Mouse (Mus musculus) intestine, postnatal 0 days (tissue): ENCODE measurements around the gene Ttll3. TPM values are rescaled to one million over a fixed set of nuclear protein-coding genes. Genes with fewer than 3 reads are reported as not detected.

Source experiments
- ATAC-seq: fragments of 200-750 bp; cut with Nextera tagmentation; 2 replicates; pipeline ENCODE4 v1.8.0; 2017; ENCODE audit warnings: mild to moderate bottlenecking, moderate TSS enrichment, moderate library complexity
- H3K27ac ChIP-seq: fragments of 300-500 bp; sonication (generic); 2 replicates; pipeline ENCODE4 v1.5.1; 2014; ENCODE audit warnings: mild to moderate bottlenecking, low read depth, low read length, moderate library complexity
- H3K27me3 ChIP-seq: fragments of 300-500 bp; sonication (generic); replicated peaks from 2 replicates; pipeline ENCODE4 v1.6.1; 2014; ENCODE audit warnings: low read length, mixed read lengths; ENCODE audit not compliant: control insufficient read depth, insufficient read depth
- H3K36me3 ChIP-seq: fragments of 300-500 bp; sonication (generic); 2 replicates; pipeline ENCODE4 v1.6.1; 2014; ENCODE audit warnings: mild to moderate bottlenecking, moderate library complexity; ENCODE audit not compliant: control insufficient read depth, insufficient read depth
- H3K4me1 ChIP-seq: fragments of 300-500 bp; sonication (generic); replicated peaks from 2 replicates; pipeline ENCODE4 v1.6.1; 2014; ENCODE audit warnings: antibody characterized with exemption, low read length, mixed read lengths; ENCODE audit not compliant: control insufficient read depth, insufficient read depth
- H3K4me2 ChIP-seq: fragments of 300-500 bp; sonication (generic); replicated peaks from 2 replicates; pipeline ENCODE4 v1.6.1; 2014; ENCODE audit warnings: low read depth, mild to moderate bottlenecking, moderate library complexity
- H3K4me3 ChIP-seq: fragments of 300-500 bp; sonication (generic); 2 replicates; pipeline ENCODE4 v1.5.1; 2014; ENCODE audit warnings: low read depth, low read length
- H3K9ac ChIP-seq: fragments of 300-500 bp; sonication (generic); 2 replicates; pipeline ENCODE4 v1.6.1; 2014; ENCODE audit warnings: mild to moderate bottlenecking, low read depth, low read length
- H3K9me3 ChIP-seq: fragments of 300-500 bp; sonication (generic); 2 replicates; pipeline ENCODE4 v1.6.1; 2016; ENCODE audit warnings: mixed run types; ENCODE audit not compliant: control insufficient read depth
- CTCF ChIP-seq: sonication (generic); IDR thresholded peaks from 2 replicates; pipeline ENCODE4 v1.5.1; 2016; ENCODE audit warnings: low read depth, mild to moderate bottlenecking, control low read depth, antibody characterized with exemption, moderate library complexity
- WGBS: fragments of 180-500 bp; shearing (Covaris S2); extraction: QIAGEN DNeasy Blood & Tissue Kit; methylation state at CpG from one replicate; pipeline ENCODE4 v1.1.7; 2014; 5-methylcytosine and 5-hydroxymethylcytosine counted together
- polyA plus RNA-seq: library from polyadenylated mRNA; unstranded; fragments of >200 nt; fragmentation: Nextera tagmentation; extraction: Ambion mirVana; gene quantifications from 2 replicates; pipeline ENCODE4 v1.2.1, GENCODE M21; 2015

Ttll3 gene
- polyA plus RNA-seq, 1 experiment from 2014 or later, result 1.4 TPM

DNA sequence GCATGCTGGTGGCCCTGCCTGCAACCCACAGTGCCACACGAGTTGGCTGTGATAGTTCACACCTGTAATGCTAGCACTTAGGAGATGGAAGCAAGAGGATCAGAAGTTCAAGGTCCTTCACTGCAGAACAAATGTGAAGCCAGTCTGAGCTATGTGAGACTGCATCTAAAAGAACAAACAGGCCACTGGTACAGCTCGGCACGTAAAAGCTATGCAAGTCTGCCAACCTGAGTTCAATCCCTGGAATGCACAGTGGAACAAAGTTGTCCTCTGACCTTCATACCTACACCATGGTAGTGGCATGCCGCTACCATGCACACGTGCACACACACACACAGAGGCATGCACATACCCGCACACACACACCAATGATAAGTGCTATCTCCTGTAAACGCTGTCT is 35.1 kb downstream of the Ttll3 start:
- H3K4me2 ChIP-seq, result no peak overlapping the region
- H3K4me1 ChIP-seq, result no peaks in the 10 kb centered on the region
- H3K27ac ChIP-seq, result no peak overlapping the region
- no peak overlapping the region for H3K9ac ChIP-seq
- no peak for TF ChIP-seq CTCF
- no peaks in the 10 kb centered on the region for H3K27me3 ChIP-seq
- peak; percentile 9; the same call in 1 of the 2 replicates for ATAC-seq
- 73% methylated on average over 7 of the region's 7 CpGs for WGBS
- H3K9me3 ChIP-seq, result no peaks in the 10 kb centered on the region
- peaks cover 16% of the 10 kb centered on the region; the same call in 1 of the 2 replicates for H3K36me3 ChIP-seq
- H3K4me3 ChIP-seq, result no peak overlapping the region

GRCm38 (mm10) chr6:113426696-113427095 is 37.6 kb downstream of the Ttll3 start:
- Histone ChIP-seq H3K4me2 (no peak overlapping the region), H3K36me3 (peaks cover 16% of the 10 kb centered on the region; the same call in 1 of the 2 replicates), H3K4me1 (no peaks in the 10 kb centered on the region), H3K27ac (no peak overlapping the region), H3K9me3 (no peaks in the 10 kb centered on the region), H3K4me3 (no peak overlapping the region), H3K27me3 (no peaks in the 10 kb centered on the region), H3K9ac (no peak overlapping the region)
- 90% methylated on average over 4 of the region's 4 CpGs for WGBS
- no peak for ATAC-seq
- no peak for TF ChIP-seq CTCF

GRCm38 (mm10) chr6:113427397-113427796 is 38.3 kb downstream of the Ttll3 start:
- no peak for ATAC-seq
- Histone ChIP-seq H3K9me3 (no peaks in the 10 kb centered on the region), H3K27me3 (no peaks in the 10 kb centered on the region), H3K27ac (no peak overlapping the region), H3K9ac (no peak overlapping the region), H3K4me2 (no peak overlapping the region), H3K4me1 (no peaks in the 10 kb centered on the region), H3K4me3 (no peak overlapping the region), H3K36me3 (peaks cover 16% of the 10 kb centered on the region; the same call in 1 of the 2 replicates)
- 69% methylated on average over 3 of the region's 3 CpGs for WGBS
- peak; percentile 88 for TF ChIP-seq CTCF

DNA sequence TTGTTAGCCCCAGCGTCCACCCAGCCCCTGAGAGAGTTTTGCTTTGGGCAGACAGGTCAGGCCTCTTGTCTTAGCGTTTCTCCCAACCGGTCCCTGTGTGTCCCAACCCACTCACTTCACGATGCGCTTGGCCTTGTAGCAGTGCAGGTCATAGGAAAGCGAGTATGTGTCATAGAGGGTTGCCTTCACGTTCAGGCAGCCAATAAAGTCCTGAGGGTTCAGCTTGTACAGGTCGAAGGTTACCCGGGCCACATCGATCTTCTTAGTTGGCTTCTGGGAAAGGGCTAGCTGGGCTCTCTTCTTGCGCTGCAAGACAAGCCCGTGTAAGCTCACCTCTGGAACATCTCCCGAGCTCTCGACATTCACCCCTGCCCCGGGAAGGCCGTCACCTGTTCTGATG is 38.9 kb downstream of the Ttll3 start:
- H3K27ac ChIP-seq, result no peak overlapping the region
- no peaks in the 10 kb centered on the region for H3K4me1 ChIP-seq
- H3K9ac ChIP-seq, result no peak overlapping the region
- H3K4me3 ChIP-seq, result no peak overlapping the region
- H3K4me2 ChIP-seq, result no peak overlapping the region
- no peak for ATAC-seq
- no peak for TF ChIP-seq CTCF
- H3K27me3 ChIP-seq, result no peaks in the 10 kb centered on the region
- no peaks in the 10 kb centered on the region for H3K9me3 ChIP-seq
- WGBS, result 83% methylated on average over 16 of the region's 16 CpGs
- H3K36me3 ChIP-seq, result peaks cover 16% of the 10 kb centered on the region; the same call in 1 of the 2 replicates

DNA sequence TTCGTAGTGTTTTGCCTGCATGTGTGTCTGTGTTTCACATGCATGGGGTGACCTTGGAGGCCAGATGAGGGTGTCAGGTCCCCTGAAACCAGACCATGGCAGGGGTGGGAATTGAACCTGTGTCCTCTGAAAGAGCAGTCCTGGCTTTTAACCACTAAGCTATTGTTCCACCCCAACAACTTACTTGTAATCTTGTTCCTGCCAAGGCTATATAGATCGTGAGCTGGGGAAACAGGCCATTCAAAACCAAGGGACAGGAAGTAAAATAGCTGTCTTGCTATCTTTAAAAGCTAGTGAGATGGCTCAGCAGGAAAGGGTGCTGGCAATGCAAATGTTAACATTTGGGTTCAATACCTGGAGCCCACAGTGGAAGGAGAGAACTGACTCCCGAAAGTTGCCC is 40.9 kb downstream of the Ttll3 start:
- Histone ChIP-seq H3K27me3 (no peaks in the 10 kb centered on the region), H3K9me3 (no peaks in the 10 kb centered on the region), H3K36me3 (peaks cover 16% of the 10 kb centered on the region; the same call in 1 of the 2 replicates), H3K4me3 (no peak overlapping the region), H3K27ac (no peak overlapping the region), H3K9ac (no peak overlapping the region), H3K4me1 (no peaks in the 10 kb centered on the region; the same call in 1 of the 2 replicates), H3K4me2 (no peak overlapping the region)
- no peak for TF ChIP-seq CTCF
- 69% methylated on average over 3 of the region's 3 CpGs for WGBS
- ATAC-seq, result no peak

- WGBS, result 34% methylated on average over 3 of the region's 3 CpGs
- H3K36me3 ChIP-seq, result peaks cover 11% of the 10 kb centered on the region; the same call in 1 of the 2 replicates
- peak overlapping the region; percentile 59 for H3K4me2 ChIP-seq
- H3K9ac ChIP-seq, result 0 out of 2 replicates have a peak overlapping the region, but pooled peaks have one; percentile 4
- H3K9me3 ChIP-seq, result no peaks in the 10 kb centered on the region
- no peak overlapping the region; the same call in 1 of the 2 replicates for H3K27ac ChIP-seq
- no peaks in the 10 kb centered on the region; the same call in 1 of the 2 replicates for H3K4me1 ChIP-seq
- H3K4me3 ChIP-seq, result no peak overlapping the region
- no peak for TF ChIP-seq CTCF
- no peaks in the 10 kb centered on the region for H3K27me3 ChIP-seq
- ATAC-seq, result peak; percentile 32
These were observed 41.8 kb downstream of the Ttll3 start for GRCm38 (mm10) chr6:113430846-113431245.
